Mouse (Mus musculus) spleen, postnatal 14 days (tissue): Measurements from ENCODE around the gene Trcg1.

Source experiments
- DNase-seq, 2 experiments: peaks; one replicate each; pipeline ENCODE4 v3.0.0; 2021 to 2022; ENCODE audit warnings: low spot score in 2 of 2

Trcg1 gene

GRCm38 (mm10) chr9:57261913-57262794 lies 25.8 kb downstream of the Trcg1 start, which contains the start of gene 1700017B05Rik:
Gene 1700017B05Rik, minus strand, starts transcription at chr9:57262612.
- peak; percentile 75 to 78 for DNase-seq

GRCm38 (mm10) chr9:57262795-57263684 lies 26.7 kb downstream of the Trcg1 start:
- no peak for DNase-seq

GRCm38 (mm10) chr9:57265125-57265524 lies 28.8 kb downstream of the Trcg1 start:
- DNase-seq, result no peak

- DNase-seq, result no peak
Observed at GRCm38 (mm10) chr9:57267421-57267820, 31.1 kb downstream of the Trcg1 start.

GRCm38 (mm10) chr9:57268078-57268477 lies 31.7 kb downstream of the Trcg1 start:
- no peak for DNase-seq

GRCm38 (mm10) chr9:57268575-57268974 lies 32.2 kb downstream of the Trcg1 start:
- no peak for DNase-seq

GRCm38 (mm10) chr9:57269384-57269783 lies 33.0 kb downstream of the Trcg1 start:
- no peak for DNase-seq

GRCm38 (mm10) chr9:57270399-57270798 lies 34.0 kb downstream of the Trcg1 start:
- no peak for DNase-seq

GRCm38 (mm10) chr9:57271081-57271480 lies 34.7 kb downstream of the Trcg1 start:
- no peak for DNase-seq

GRCm38 (mm10) chr9:57271837-57272562 lies 35.6 kb downstream of the Trcg1 start:
- DNase-seq, result no peak

GRCm38 (mm10) chr9:57272902-57273804 lies 36.8 kb downstream of the Trcg1 start:
- DNase-seq, result no peak

GRCm38 (mm10) chr9:57273805-57274494 lies 37.6 kb downstream of the Trcg1 start:
- DNase-seq, result no peak

GRCm38 (mm10) chr9:57276311-57276710 lies 40.0 kb downstream of the Trcg1 start:
- no peak for DNase-seq

GRCm38 (mm10) chr9:57278268-57278667 lies 41.9 kb downstream of the Trcg1 start:
- no peak for DNase-seq

- DNase-seq, result no peak
Observed at GRCm38 (mm10) chr9:57279441-57279840, 43.1 kb downstream of the Trcg1 start.

- peak in 1 of 2 experiments; percentile 56 for DNase-seq
Observed at GRCm38 (mm10) chr9:57281549-57281948, 45.2 kb downstream of the Trcg1 start.

GRCm38 (mm10) chr9:57282686-57283085 lies 46.3 kb downstream of the Trcg1 start:
- DNase-seq, result no peak

- DNase-seq, result no peak
Observed at GRCm38 (mm10) chr9:57283311-57283710, 47.0 kb downstream of the Trcg1 start.

- DNase-seq, result no peak
Observed at GRCm38 (mm10) chr9:57287183-57287582, 50.8 kb downstream of the Trcg1 start.

GRCm38 (mm10) chr9:57294905-57295304 lies 58.5 kb downstream of the Trcg1 start:
- no peak for DNase-seq
